Mouse (Mus musculus) R1 (cell line): Measurements from ENCODE around the gene Miga1.
"Not testable (repeated sequence)": the region's sequence is repeated elsewhere in the genome, so short reads cannot be mapped to it uniquely, and the experiment has no call there.

ENCODE experiments used
- DNase-seq: peaks from one replicate; pipeline ENCODE4 v3.0.0-alpha.2; 2018; ENCODE audit warnings: low read depth, low spot score

The Miga1 gene

DNA sequence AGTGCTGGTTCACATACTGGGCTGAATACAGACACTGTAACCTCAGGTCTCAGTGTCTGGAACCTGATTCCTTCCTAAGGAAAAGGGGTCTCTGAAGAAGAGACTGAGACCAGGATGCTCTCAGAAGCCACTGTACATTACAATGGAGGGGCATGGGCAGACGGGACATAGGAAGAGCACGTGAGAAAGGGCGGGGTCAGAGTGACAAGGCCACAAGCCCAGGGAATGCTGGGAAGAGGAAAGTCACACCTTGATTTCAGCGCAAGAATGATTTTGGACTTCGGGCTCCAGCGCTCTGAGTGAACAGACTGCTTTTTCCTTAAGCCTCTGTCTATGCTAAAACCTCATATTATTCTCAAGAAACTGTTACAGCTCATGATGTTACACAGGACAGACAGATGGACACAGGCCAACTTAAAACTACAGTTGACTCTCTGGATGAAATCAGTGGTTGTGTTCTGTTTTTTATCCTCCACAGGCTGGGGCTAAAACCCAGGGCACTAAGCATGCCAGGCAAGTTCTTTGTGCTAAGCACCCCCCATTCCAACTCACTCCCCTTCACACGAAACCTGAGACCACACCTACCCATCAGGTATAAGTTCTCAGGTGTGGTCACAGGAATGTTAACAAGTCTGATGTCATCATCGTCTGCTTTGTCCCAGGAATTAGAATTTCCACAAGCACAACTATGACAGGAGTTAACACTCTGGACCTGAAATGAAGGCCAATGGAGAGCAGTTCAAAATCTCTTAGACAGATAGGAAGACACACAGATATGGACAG is 18.3 kb downstream of the Miga1 start:
- DNase-seq, result peak; percentile 59

DNA sequence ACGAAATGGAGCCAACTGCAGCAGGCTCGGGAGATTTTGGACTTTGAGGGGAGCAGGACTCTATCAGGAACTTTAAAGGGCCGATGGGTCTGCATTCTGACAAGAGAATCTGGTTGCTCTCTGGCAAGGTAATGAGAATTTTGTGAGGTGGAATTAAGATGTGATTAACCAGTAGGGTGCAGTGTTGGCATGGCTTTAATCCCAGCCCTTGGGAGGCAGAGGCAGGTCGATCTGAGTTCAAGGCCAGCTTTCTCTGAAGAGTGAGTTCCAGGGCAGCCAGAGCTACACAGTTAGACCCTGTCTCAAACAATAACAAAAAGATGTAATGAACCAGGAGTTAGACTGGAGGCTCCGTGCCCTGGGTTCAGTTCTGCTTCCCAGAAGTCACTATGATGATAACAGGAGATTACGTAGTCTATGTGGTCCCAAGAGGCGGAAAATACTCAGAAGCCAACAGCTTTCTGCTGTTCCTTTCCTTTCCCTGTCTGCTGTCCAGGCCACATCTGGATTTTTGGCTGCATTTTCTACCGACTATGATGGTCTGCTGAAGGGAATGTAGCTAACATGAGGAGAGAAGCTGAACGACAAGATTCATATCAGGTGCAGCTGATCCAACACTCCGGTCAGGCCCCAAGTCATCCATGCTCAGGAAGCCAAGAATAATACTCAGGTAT is 19.1 kb downstream of the Miga1 start:
- peak; percentile 63 for DNase-seq

DNA sequence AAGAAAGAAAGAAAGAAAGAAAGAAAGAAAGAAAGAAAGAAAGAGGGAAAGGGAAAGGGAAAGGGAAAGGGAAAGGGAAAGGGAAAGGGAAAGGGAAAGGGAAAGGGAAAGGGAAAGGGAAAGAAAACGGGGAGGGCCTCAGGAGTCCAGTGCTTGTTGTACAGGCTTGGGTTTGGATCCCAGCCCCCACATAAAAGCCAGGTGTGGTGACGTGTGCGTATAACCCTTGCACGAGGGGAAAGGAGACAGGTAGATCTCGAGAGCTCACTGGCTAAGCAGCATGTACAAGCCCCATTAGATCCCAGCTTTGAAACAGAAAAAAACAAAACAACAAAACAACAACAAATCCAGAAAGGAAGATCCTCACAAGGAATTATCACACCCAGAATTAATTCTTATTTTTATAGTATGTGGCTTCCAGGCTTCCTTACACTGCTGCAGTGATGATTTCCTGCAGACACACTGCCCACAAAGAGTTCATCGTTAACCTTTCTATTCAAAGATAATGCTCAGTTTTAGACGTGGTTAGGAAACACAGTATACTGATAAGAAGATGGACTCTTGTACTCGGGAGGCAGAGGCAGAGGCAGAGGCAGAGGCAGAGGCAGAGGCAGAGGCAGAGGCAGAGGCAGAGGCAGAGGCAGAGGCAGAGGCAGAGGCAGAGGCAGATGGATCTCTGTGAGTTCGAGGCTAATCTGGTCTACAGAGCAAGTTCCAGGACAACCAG is 23.6 kb downstream of the Miga1 start:
- DNase-seq, result not testable (repeated sequence)

DNA sequence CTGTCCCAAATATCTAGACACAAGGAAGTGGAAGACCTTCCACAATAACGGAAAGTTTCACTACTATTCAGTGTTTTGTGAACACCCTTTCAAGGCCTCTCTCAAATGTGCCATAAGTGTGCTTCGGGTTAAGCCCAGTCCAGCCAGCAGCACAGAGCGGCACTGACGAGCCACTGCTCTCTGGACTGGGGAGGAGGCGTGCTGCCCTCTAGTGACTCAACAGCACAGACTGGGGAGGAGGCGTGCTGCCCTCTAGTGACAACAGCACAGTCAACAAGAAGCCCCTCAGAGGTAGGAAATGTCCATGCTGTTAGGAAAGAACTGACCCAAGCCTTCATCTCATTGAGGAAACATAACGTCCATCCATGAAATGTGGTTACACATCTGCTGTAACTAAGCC is 24.6 kb downstream of the Miga1 start:
- peak; percentile 96 for DNase-seq

DNA sequence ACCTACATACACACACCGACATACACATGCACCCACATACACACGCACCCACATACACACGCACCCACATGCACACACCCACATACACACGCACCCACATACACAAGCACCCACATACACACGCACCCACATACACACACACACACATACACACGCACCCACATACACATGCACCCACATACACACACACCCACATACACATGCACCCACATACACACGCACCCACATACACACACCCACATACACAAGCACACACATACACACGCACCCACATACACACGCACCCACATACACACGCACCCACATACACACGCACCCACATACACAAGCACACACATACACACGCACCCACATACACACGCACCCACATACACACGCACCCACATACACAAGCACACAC is 25.5 kb downstream of the Miga1 start:
- DNase-seq, result not testable (repeated sequence)

DNA sequence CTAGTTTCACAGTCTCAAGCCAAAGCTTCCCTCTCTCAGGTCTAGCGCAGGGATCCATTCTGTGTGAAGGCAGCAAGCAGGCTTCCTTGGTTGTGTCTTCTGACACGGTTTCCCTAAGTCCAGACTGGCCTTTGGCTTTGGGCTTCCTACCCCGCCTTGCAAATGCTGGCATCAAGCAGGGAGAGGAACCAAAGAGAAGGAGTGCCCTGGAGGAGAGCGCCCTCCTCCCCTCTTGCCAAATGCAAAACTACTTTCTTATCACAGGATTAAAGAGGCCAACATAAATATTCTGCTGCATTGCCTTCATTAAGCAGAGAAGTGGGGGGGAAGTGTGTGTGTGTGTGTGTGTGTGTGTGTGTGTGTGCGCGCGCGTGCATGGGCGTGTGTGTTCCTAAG is 31.0 kb downstream of the Miga1 start:
- no peak for DNase-seq

DNA sequence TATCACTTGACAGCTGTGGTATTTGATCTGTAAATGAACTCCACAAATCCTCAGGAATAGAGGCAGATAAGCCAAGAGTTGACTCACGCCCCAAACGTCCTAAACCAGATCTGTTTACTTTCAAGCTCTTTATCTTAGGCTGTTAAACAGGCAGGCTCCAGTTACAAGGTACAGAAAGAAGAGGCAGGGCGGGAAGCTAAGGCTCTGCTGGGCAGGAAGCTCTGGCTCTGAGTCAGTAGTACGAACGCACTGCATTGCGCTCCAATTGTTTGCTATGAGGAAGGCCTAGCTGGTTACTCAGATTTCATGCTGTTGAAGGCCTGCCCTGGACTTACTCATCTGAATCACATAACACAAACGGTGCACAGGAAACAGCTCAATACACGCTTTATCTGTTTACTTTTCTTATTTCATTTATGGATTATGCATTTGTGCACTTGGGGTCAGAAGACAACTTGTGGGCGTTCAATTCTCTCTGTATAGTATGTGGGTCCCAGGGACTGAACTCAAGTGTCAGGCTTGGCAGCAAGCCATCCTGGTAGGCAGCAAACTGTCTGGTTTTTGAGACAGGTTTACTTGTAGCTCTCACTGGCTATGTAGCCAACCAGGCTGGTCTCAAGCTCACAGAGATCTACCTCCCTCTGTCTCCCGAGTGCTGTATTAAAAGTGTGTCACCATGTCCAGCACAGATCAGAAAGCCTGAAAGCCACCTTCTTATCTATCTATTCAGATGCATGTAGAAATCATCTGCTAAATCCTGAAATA is 31.5 kb downstream of the Miga1 start:
- no peak for DNase-seq

DNA sequence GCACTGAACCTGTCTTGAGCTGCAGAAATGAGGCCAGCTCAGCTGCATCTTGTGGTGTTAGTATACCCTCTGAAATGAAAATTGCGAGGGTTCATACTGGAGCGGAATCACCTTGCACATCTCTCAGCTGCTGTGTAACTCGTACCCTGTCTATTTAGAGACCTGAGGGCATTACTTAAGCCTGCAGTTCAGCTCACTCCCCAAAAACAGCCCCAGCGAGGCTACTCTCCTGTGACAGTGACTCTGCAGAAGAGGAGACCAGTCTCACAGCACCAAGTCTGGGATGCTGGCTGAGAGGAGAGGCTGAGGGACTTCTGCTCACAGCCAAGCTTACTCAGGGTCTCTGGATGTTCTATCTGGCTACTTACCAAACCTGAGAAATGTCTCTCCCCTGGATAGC is 34.2 kb downstream of the Miga1 start:
- DNase-seq, result no peak

DNA sequence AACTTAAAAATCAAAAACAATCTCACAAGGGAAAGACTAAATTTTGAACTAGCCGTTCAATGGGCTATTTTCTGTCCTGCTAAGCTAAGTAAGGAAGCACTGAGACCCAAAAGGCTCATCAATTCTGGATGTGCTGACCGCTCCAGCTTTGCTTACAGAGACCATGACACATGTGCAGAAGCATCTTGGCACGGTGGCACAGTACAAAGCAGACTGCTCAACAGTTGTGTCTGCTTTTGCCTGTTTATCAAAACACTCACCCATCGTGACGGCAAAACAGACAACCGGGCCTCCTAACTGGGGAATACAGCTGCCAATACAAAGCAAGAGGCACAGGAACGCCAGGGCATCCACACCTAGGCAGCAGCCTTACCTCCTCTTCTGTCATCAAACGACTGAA is 35.1 kb downstream of the Miga1 start:
- no peak for DNase-seq

DNA sequence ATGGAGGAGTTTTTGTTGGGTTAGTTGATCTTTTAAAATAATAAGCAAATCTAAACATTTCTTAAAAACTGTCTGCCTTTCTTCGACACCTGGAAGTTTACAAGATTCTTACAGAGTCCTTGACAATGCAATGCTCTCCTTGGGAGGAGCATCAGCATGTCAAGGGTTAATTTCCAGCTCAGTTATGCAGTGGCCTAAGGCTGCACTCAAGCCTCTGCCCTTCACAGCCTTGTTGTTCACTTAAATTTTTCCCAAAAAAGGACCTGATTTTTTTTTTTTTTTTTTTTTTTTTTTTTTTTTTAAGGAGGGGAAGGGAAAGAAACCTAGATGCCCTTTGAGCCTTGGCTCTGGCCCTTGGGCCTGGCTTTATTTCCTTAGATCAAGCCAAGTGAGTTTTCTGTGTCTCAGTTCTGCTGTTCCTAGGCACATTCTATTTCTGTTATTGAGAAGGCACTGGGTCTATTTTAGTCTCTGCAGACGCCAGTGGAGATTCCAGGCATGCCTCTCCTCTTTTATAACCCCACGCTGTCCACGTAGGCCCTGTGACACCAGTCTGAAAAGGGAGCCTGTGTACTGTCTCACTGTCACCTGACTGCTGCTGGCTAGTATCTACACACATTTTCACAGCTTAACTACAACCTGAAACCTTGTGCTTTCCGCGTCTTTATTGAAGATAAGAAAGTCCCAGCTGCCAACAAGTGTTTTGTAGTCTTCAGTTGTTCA is 36.0 kb downstream of the Miga1 start:
- no peak for DNase-seq

DNA sequence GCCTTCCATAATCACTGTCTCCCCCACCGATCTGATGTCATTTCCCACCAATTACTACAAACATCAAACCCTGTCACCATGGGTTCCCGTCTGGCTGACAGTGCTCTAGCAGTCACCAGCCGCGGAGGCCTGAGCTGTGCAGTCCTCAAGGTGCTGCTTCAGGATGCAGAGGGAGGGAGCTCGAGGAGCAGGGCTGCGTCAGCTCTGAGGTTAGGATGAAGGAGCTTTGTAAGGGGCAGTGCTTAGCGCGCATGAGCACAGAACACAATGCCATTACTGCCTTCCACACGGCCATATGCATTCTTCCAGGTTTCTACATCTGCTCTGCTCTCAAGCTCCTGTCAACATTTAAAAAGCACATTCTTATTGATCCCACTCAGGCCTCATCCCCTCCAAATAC is 37.2 kb downstream of the Miga1 start:
- DNase-seq, result no peak

DNA sequence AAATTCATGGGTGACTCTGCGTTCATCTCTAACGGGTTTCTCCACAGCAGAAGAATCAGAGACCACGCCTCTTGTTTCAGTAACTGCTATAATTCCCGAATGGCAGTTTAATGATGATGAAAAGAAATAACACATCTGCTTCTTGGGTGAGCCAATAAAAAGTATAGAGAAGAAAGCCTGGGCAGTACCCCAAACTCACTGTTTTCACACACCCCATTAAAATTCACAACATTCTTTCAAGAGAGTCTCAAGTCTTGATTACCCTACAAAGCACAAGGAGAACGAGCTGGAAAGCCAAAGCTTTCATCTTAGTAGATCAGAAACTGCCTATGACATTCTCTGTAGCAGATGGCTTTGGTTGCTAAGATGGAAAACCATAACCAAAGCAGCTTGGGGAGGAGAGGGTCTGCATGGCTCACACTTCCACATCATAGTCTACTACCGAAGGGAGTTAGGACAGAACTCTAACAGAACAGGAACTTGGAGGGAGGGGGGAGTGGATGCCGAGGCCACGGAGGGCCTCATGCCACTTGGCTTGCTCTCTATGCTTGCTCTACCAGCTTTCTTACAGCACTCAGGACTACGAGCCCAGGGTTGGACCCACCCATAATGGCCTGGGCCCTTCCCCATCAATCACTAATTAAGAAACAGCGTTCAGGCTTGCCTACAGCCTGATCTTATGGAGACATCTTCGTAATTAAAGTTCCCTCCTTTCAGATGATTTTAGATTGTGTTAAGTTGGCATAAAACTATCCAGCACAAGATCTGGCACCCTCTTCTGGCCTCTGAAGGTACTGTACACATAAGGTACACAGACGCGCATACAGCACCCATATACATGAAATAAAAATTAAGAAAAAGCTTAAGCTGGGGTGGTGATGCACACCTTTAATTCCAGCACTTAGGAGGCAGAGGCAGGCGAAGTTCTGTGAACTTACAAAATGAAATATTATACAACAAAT is 39.5 kb downstream of the Miga1 start:
- peak; percentile 39 for DNase-seq

DNA sequence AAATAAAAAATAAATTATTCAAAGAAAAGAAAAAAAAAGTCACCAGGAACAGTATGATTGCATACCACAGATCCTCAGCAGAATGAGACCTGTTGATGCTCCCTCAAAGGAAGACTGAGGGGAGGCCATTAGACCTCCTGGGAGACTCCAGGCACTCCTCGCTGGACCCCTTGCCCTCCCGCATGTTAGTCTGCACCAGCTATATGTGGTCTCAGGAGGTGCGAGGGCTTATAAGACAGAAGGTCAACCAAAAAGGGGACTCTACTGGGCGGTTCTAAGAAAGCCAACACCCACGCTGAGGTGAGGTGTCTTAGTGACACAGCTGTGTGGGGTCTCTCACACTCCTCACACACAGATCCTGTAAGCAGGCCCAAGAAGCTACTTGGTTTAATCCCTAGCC is 44.3 kb downstream of the Miga1 start:
- DNase-seq, result no peak

DNA sequence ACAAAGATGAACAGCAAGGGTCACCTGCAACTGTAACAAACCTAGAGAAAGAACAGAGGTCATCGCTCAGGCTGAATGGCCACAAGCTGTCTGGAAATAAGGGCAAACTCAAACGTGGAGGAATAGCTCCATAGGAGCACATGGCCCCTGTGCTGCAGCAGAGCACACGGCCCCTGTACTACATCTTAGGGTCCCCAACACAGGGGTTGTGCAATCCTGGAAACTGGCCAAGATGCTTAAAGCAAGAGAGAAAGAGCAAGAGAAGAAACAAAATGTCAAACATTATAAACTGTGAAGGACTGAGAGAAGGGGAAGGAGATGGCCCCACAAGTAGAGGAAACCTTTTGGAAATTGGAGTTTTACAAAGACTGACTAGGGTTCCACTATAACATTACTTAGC is 45.8 kb downstream of the Miga1 start:
- no peak for DNase-seq

DNA sequence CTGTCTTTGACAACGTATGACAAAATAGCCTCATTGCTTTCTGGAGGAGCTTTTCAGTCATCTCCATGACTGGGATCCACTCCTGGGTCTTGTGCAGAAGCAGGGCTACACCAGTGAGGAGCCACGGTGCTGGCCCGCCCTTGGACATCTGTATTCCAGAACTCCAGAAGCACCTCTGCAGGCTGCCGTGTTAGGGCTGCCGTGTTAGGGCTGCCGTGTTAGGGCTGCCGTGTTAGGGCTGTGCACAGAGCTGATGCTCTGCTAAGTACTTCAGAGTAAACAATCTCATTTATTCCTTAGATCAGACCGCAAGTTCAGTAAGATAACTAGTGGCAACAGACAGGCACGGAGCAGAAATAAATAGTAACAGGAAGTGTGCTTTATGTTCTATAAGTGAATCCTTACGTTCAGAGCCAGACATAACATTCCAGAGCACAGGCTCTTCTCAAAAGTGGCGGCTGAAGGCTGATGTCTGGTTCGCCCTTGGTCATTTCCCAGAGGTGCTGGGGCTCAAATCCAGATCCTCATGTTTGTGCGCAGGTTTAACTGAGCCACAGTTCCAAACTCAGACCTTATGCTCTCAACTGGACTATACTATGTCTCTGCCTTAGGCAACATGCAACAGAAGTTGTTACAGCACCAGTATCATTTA is 46.6 kb downstream of the Miga1 start:
- no peak for DNase-seq

DNA sequence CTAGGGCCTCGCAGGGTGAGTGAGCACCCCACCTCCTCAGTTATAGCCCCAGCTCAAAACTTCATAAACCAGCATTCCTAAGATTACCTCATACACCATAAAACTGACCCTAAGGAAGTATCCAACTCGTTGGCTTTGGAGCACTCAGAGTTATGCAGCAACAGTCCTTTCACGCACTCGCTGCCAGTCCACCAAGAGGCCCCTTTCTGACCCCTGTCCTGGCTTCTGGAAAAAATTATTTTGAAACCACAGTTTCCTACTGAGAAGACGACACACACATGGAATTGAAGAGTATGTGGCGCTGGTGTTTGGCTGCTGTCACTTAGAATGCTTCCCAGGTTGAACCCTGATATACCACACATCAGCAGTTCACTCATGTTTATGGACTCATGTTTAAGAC is 48.3 kb downstream of the Miga1 start:
- no peak for DNase-seq

DNA sequence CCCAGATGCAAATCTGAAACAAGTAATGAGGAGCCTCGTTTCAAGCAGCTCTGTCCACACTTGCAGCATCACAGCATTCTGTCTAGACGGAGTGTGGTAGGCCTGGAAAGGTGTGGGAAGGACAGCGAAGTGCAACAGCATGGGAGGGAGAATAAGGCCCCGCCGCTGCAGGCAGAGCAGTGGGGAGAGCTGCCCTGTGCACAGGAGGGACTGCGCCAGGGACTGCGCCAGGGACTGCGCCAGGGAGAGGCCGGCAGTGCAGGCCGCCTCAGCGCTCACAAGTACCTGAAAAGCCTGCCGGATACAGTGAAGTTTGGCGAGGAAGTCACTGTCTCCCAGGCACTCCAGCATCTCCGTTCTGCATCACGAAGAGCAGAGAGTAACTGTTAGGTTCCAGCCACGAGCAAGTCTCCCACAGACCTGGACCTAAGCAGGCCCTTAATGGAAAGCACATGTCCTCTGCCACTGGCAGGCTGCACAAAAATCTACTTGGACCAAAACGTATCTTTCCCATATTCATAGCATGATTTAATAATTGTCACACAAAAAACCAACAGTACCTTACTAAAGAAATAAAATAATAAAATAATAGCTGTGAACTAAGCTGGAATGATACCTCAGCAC is 49.9 kb downstream of the Miga1 start:
- DNase-seq, result no peak

DNA sequence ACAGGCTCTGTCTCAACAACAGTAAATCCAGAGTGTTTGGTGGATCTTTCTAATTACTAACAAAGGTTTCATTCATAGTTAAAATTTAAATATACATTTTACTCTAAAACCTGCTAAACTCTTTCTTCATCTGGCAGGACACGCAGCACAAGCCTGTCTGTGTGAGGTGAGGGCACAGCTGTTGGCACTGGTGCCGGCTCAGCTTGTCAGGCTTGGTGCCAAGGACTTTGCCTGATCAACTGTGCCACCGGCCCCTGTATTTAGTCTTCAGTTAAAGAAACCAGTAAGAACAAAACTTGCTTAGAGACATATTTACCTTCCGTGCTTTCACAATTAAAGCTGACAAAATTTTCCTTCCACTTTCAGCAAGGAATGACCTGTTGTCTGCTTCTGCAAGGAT is 51.5 kb downstream of the Miga1 start:
- DNase-seq, result no peak

DNA sequence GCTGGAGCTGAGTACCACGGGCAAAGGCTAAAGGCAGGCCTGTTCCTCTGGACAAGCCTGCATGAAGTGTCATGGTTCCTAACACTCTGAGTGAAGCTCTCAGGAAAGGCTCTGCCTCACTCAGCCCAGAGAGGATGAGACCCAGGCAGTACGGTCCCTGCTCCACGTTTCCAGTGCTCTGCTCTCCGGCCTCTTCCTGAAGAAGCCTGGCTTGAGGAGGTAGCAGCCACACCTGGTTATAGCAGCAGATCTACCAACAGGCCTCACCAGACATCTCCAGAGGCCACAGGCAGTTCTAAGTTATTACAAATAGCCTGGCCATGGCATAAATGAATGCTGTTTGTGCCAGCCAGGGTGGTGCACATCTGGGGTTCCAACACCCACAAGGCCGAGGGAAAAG is 51.9 kb downstream of the Miga1 start:
- no peak for DNase-seq
